10 mouse cellular contexts compared by ENCODE assay signal in the genomic region with DNA sequence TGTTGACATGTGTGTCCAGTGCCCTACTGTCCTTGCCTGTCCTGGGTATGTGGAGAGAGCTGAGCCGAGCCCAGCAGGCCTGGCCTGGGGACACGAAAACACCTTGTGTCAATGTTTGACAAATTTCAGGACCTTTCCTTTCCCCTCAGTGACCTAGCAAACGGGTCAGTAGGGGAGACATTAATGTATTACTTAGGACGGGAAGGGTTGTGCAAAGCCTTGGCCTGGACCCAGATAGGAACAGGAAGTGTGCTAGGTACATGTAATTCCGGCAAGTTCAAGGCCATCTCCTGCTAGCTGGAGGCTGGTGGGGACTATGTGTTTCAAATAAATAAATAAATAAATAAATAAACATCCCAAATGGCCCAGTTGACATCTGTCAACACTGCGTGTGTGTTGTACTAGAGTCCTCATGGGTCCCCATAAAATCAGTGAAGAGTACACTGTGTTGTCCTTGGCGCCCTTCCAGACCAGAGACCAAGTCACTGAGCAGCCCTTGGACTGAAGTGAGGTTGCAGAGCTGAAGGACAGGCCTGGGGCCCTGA. TPM values are rescaled to one million over a fixed set of nuclear protein-coding genes. Genes with fewer than 3 reads are reported as not detected.
DNase-seq lines count a peak whose midpoint lies in the region; TF ChIP-seq lines count a peak whose summit lies in the region.
"Had no signal": no experiment of that assay in that cellular context is flagged by ENCODE, and none has a peak within 500 bp of the region (broad histone marks: within the 10 kb centered on the region; RNA-seq: fewer than 3 reads in every experiment).

No protein-coding gene starts in this region.

- H3K27ac ChIP-seq in testis, adult 2 months (ENCODE audit: control insufficient read depth, insufficient read depth, low read depth, low read length) = peak overlapping the region; percentile 69
- peak overlapping the region; percentile 91 for H3K27ac ChIP-seq in kidney, adult 2 months (ENCODE audit: insufficient read depth, low read depth, low read length)
- H3K27ac ChIP-seq in liver, adult 2 months (replicated peaks; ENCODE audit: insufficient read depth, low read depth, low read length) = peak overlapping the region; percentile 98

- H3K4me1 ChIP-seq in testis, adult 2 months (ENCODE audit: control insufficient read depth, insufficient read depth, low read length) = peaks cover 19% of the 10 kb centered on the region
- H3K4me1 ChIP-seq in kidney, adult 2 months (ENCODE audit: control insufficient read depth, insufficient read depth, low read length) = peaks cover 28% of the 10 kb centered on the region
- peaks cover 34% of the 10 kb centered on the region for H3K4me1 ChIP-seq in liver, adult 2 months (ENCODE audit: control insufficient read depth, insufficient read depth, low read length)

- 29% methylated on average over 7 of the region's 7 CpGs for WGBS in kidney, adult 2 months
- 14% methylated on average over 7 of the region's 7 CpGs for WGBS in liver, adult 2 months

- no peak for DNase-seq in testis, postnatal 14 days (ENCODE audit: low spot score)
- DNase-seq in kidney, adult 2 months = peak; percentile 84
- DNase-seq in liver, adult 2 months (ENCODE audit: extremely low read depth, low read depth, low spot score) = peak; percentile 99
- DNase-seq in lung, adult 18-20 months = no peak
- DNase-seq in gastrocnemius, adult 8-10 months (ENCODE audit: low spot score in 2 of 2) = no peak
- DNase-seq in layer of hippocampus, postnatal 25 days (ENCODE audit: extremely low spot score in 1 of 2, low spot score in 1 of 2) = no peak
- DNase-seq: heart, adult 18-20 months; lung, embryonic 14.5 days had no signal

- H3K4me3 ChIP-seq in testis, adult 2 months (ENCODE audit: control insufficient read depth, low read depth, low read length) = no peak overlapping the region
- no peak overlapping the region for H3K4me3 ChIP-seq in kidney, adult 2 months (ENCODE audit: insufficient read depth, low read depth, low read length)
- no peak overlapping the region for H3K4me3 ChIP-seq in liver, adult 2 months (ENCODE audit: insufficient read depth, low read depth, low read length)

- no peaks in the 10 kb centered on the region for H3K27me3 ChIP-seq in testis, adult 2 months (ENCODE audit: control insufficient read depth, insufficient read depth, low read length)
- H3K27me3 ChIP-seq in kidney, adult 2 months (replicated peaks; ENCODE audit: control insufficient read depth, insufficient read depth, low read length) = no peaks in the 10 kb centered on the region
- no peaks in the 10 kb centered on the region for H3K27me3 ChIP-seq in liver, adult 2 months (ENCODE audit: control insufficient read depth, insufficient read depth, low read length)
- H3K27me3 ChIP-seq: megakaryocyte, embryonic 14.5 days had no signal

- no peak for TF ChIP-seq CTCF in testis, adult 2 months (IDR thresholded peaks at IDR 0.05; ENCODE audit: control insufficient read depth, insufficient read depth, insufficient replicate concordance, low read depth, low read length)
- TF ChIP-seq CTCF in kidney, adult 2 months (conservative IDR thresholded peaks at IDR 0.05; ENCODE audit: insufficient read depth, insufficient read length, low read depth, low read length) = no peak
- no peak for TF ChIP-seq CTCF in liver, adult 2 months (IDR thresholded peaks at IDR 0.05; ENCODE audit: low read depth, low read length)

- no peak for TF ChIP-seq POLR2A in testis, adult 2 months (IDR thresholded peaks at IDR 0.05; ENCODE audit: control insufficient read depth, low read depth, low read length)
- no peak for TF ChIP-seq POLR2A in kidney, adult 2 months (IDR thresholded peaks at IDR 0.05; ENCODE audit: low read depth, low read length)
- TF ChIP-seq POLR2A in liver, adult 2 months (IDR thresholded peaks at IDR 0.05; ENCODE audit: extremely low read depth, insufficient read depth, low read length) = no peak

- H3K9ac ChIP-seq in liver, adult 2 months (ENCODE audit: low read depth, low read length) = no peak overlapping the region
- H3K9ac ChIP-seq: lung, embryonic 14.5 days had no signal

- peaks cover 9% of the 10 kb centered on the region; the same call in 1 of the 2 replicates for H3K79me2 ChIP-seq in liver, adult 2 months (ENCODE audit: control insufficient read depth, insufficient read depth, low read length)

- H3K36me3 ChIP-seq in testis, adult 2 months (ENCODE audit: control insufficient read depth, insufficient read depth, low read length) = no peaks in the 10 kb centered on the region
- H3K36me3 ChIP-seq in kidney, adult 2 months (ENCODE audit: control insufficient read depth, insufficient read depth, low read length) = no peaks in the 10 kb centered on the region
- H3K36me3 ChIP-seq in liver, adult 2 months (ENCODE audit: control insufficient read depth, insufficient read depth, low read length) = peaks cover 4% of the 10 kb centered on the region; the same call in 1 of the 2 replicates

RNA-seq across cellular contexts. Expression of gene Grhpr, which starts 1.3 kb away (rescaled TPM):
- polyA plus RNA-seq in testis, adult 2 months (2012; rRNA removed) = 12.6 and 13.1 TPM in 2 replicates
- 334 and 342 TPM in 2 replicates for polyA plus RNA-seq in kidney, adult 2 months (2012; rRNA removed)
- 108 and 118 TPM in 2 replicates for total RNA-seq in liver, adult 2 months (2014; rRNA removed)
- polyA plus RNA-seq in liver, adult 2 months (2012; rRNA removed) = 297 and 313 TPM in 2 replicates
- 10 to 100 TPM; 21.2 to 29.7 (median 26.3) TPM for total RNA-seq in gastrocnemius, adult 8-10 months (2022)
- 10 to 100 TPM; 22.2 to 31.1 TPM for total RNA-seq in layer of hippocampus, postnatal 25 days (2021)

RNA-seq across cellular contexts. Expression of gene Zbtb5, which starts 32.3 kb away (rescaled TPM):
- 36.2 and 41.6 TPM in 2 replicates for polyA plus RNA-seq in testis, adult 2 months (2012; rRNA removed)
- polyA plus RNA-seq in kidney, adult 2 months (2012; rRNA removed) = 11.8 and 12.8 TPM in 2 replicates
- 6.9 and 7.1 TPM in 2 replicates for total RNA-seq in liver, adult 2 months (2014; rRNA removed)
- polyA plus RNA-seq in liver, adult 2 months (2012; rRNA removed) = 8.6 and 11.1 TPM in 2 replicates
- total RNA-seq in gastrocnemius, adult 8-10 months (2022) = 1 to 10 TPM; 2.2 to 2.7 (median 2.5) TPM
- 10 to 100 TPM; 10.1 TPM for total RNA-seq in layer of hippocampus, postnatal 25 days (2021)

RNA-seq across cellular contexts. Expression of gene Polr1e, which starts 38.5 kb away (rescaled TPM):
- polyA plus RNA-seq in testis, adult 2 months (2012; rRNA removed) = 6.3 and 6.8 TPM in 2 replicates
- 6.2 and 7.8 TPM in 2 replicates for polyA plus RNA-seq in kidney, adult 2 months (2012; rRNA removed)
- 2.6 and 4.4 TPM in 2 replicates for total RNA-seq in liver, adult 2 months (2014; rRNA removed)
- 3.5 and 3.7 TPM in 2 replicates for polyA plus RNA-seq in liver, adult 2 months (2012; rRNA removed)
- total RNA-seq in gastrocnemius, adult 8-10 months (2022) = 1 to 10 TPM; 3.7 to 6.7 (median 4.0) TPM
- total RNA-seq in layer of hippocampus, postnatal 25 days (2021) = 10 to 100 TPM in 1 of 2 experiments, 1 to 10 TPM in 1; 9.1 to 10.5 TPM

Comparison
In these comparisons a context has a peak if more than half of its experiments do, and no peak if none do; other contexts are left out.
1. DNase-seq: peak in kidney, adult 2 months (single experiment) and liver, adult 2 months (single experiment); none in testis, postnatal 14 days (single experiment), lung, adult 18-20 months (0 of 2), gastrocnemius, adult 8-10 months (0 of 2) and layer of hippocampus, postnatal 25 days (0 of 2).
2. Peak in every context shown above with its lines, with median percentiles within 50 percentile points of each other: H3K27ac ChIP-seq.